Mouse (Mus musculus) embryonic facial prominence, embryonic 13.5 days (tissue): ENCODE results near the gene Camta1. TPM values are rescaled to one million over a fixed set of nuclear protein-coding genes. Genes with fewer than 3 reads are reported as not detected.

Experiments used
- ATAC-seq: fragments of 200-750 bp; cut with Nextera tagmentation; 2 replicates; pipeline ENCODE4 v1.8.0; 2017; ENCODE audit warnings: low read depth; ENCODE audit not compliant: insufficient number of reproducible peaks, insufficient read depth, low FRiP score, low TSS enrichment
- H3K27ac ChIP-seq: fragments of 300-500 bp; sonication (generic); 2 replicates; pipeline ENCODE4 v1.5.1; 2015; ENCODE audit warnings: moderate library complexity, mild to moderate bottlenecking, inconsistent platforms
- H3K27me3 ChIP-seq: fragments of 300-500 bp; sonication (generic); 2 replicates; pipeline ENCODE4 v1.6.1; 2015; ENCODE audit warnings: mild to moderate bottlenecking, inconsistent platforms
- H3K36me3 ChIP-seq: fragments of 300-500 bp; sonication (generic); 2 replicates; pipeline ENCODE4 v1.6.1; 2015; ENCODE audit warnings: mild to moderate bottlenecking, inconsistent platforms
- H3K4me1 ChIP-seq: fragments of 300-500 bp; sonication (generic); 2 replicates; pipeline ENCODE4 v1.6.1; 2015; ENCODE audit warnings: inconsistent platforms
- H3K4me2 ChIP-seq: fragments of 300-500 bp; sonication (generic); 2 replicates; pipeline ENCODE4 v1.6.1; 2015; ENCODE audit warnings: moderate library complexity, mild to moderate bottlenecking, inconsistent platforms
- H3K4me3 ChIP-seq: fragments of 300-500 bp; sonication (generic); 2 replicates; pipeline ENCODE4 v1.5.1; 2015; ENCODE audit warnings: mild to moderate bottlenecking, inconsistent platforms
- H3K9ac ChIP-seq: fragments of 300-500 bp; sonication (generic); 2 replicates; pipeline ENCODE4 v1.6.1; 2015; ENCODE audit warnings: mild to moderate bottlenecking, inconsistent platforms
- H3K9me3 ChIP-seq: fragments of 300-500 bp; sonication (generic); 2 replicates; pipeline ENCODE4 v1.6.1; 2016; ENCODE audit warnings: inconsistent platforms
- WGBS: fragments of 180-500 bp; shearing (Covaris S2); methylation state at CpG from one replicate; pipeline ENCODE4 v1.1.7; 2015; ENCODE audit warnings: mixed read lengths; 5-methylcytosine and 5-hydroxymethylcytosine counted together
- polyA plus RNA-seq: library from polyadenylated mRNA; unstranded; fragments of >200 nt; fragmentation: Nextera tagmentation; extraction: Ambion mirVana; gene quantifications from 2 replicates; pipeline ENCODE4 v1.2.1, GENCODE M21; 2015

Gene Camta1
- polyA plus RNA-seq, 1 experiment from 2014 or later: 106 TPM

- no peak overlapping the region for H3K4me2 ChIP-seq
- 85% methylated on average over 19 of the region's 19 CpGs for WGBS
- ATAC-seq: no peak
- H3K36me3 ChIP-seq: no peaks in the 10 kb centered on the region
- 0 out of 2 replicates have a peak, but pooled peaks cover 3% of the 10 kb centered on the region for H3K9me3 ChIP-seq
- H3K9ac ChIP-seq: no peak overlapping the region
- no peak overlapping the region for H3K4me3 ChIP-seq
- no peaks in the 10 kb centered on the region for H3K27me3 ChIP-seq
- no peak overlapping the region for H3K27ac ChIP-seq
- H3K4me1 ChIP-seq: 0 out of 2 replicates have a peak, but pooled peaks cover 3% of the 10 kb centered on the region
These were observed 529.4 kb downstream of the Camta1 start for GRCm38 (mm10) chr4:151332074-151332849.

GRCm38 (mm10) chr4:151330983-151331382 lies 530.7 kb downstream of the Camta1 start:
- H3K27me3 ChIP-seq: no peaks in the 10 kb centered on the region
- H3K4me3 ChIP-seq: no peak overlapping the region
- 68% methylated on average over 8 of the region's 8 CpGs for WGBS
- H3K9ac ChIP-seq: no peak overlapping the region
- no peaks in the 10 kb centered on the region for H3K36me3 ChIP-seq
- H3K9me3 ChIP-seq: 0 out of 2 replicates have a peak, but pooled peaks cover 3% of the 10 kb centered on the region
- H3K4me1 ChIP-seq: 0 out of 2 replicates have a peak, but pooled peaks cover 3% of the 10 kb centered on the region
- H3K27ac ChIP-seq: no peak overlapping the region
- no peak overlapping the region for H3K4me2 ChIP-seq
- ATAC-seq: no peak

GRCm38 (mm10) chr4:151328071-151328470 lies 533.6 kb downstream of the Camta1 start:
- no peak for ATAC-seq
- no peak overlapping the region for H3K4me2 ChIP-seq
- H3K27ac ChIP-seq: no peak overlapping the region
- H3K9me3 ChIP-seq: 0 out of 2 replicates have a peak, but pooled peaks cover 3% of the 10 kb centered on the region
- H3K4me1 ChIP-seq: 0 out of 2 replicates have a peak, but pooled peaks cover 3% of the 10 kb centered on the region
- H3K9ac ChIP-seq: no peak overlapping the region
- no peaks in the 10 kb centered on the region for H3K27me3 ChIP-seq
- no peaks in the 10 kb centered on the region for H3K36me3 ChIP-seq
- H3K4me3 ChIP-seq: no peak overlapping the region
- 81% methylated on average over 6 of the region's 6 CpGs for WGBS

- H3K27me3 ChIP-seq: no peaks in the 10 kb centered on the region
- H3K9me3 ChIP-seq: 0 out of 2 replicates have a peak, but pooled peaks cover 3% of the 10 kb centered on the region
- no peak for ATAC-seq
- 0 out of 2 replicates have a peak, but pooled peaks cover 3% of the 10 kb centered on the region for H3K4me1 ChIP-seq
- WGBS: 91% methylated on average over 8 of the region's 8 CpGs
- H3K9ac ChIP-seq: no peak overlapping the region
- no peaks in the 10 kb centered on the region for H3K36me3 ChIP-seq
- no peak overlapping the region for H3K4me3 ChIP-seq
- no peak overlapping the region for H3K27ac ChIP-seq
- H3K4me2 ChIP-seq: no peak overlapping the region
These were observed 534.5 kb downstream of the Camta1 start for GRCm38 (mm10) chr4:151326971-151327686.

- WGBS: 83% methylated on average over 10 of the region's 10 CpGs
- H3K4me2 ChIP-seq: no peak overlapping the region
- no peaks in the 10 kb centered on the region for H3K9me3 ChIP-seq
- H3K27me3 ChIP-seq: peaks cover 5% of the 10 kb centered on the region; the same call in 1 of the 2 replicates
- no peak overlapping the region for H3K27ac ChIP-seq
- H3K4me3 ChIP-seq: no peak overlapping the region
- no peak for ATAC-seq
- H3K9ac ChIP-seq: no peak overlapping the region
- H3K4me1 ChIP-seq: no peaks in the 10 kb centered on the region
- no peaks in the 10 kb centered on the region for H3K36me3 ChIP-seq
These were observed 545.2 kb downstream of the Camta1 start for GRCm38 (mm10) chr4:151316428-151316827.

- Histone ChIP-seq H3K9ac (no peak overlapping the region), H3K4me3 (no peak overlapping the region), H3K27ac (no peak overlapping the region), H3K4me2 (no peak overlapping the region), H3K27me3 (peaks cover 5% of the 10 kb centered on the region; the same call in 1 of the 2 replicates), H3K36me3 (no peaks in the 10 kb centered on the region), H3K4me1 (0 out of 2 replicates have a peak, but pooled peaks cover 1% of the 10 kb centered on the region), H3K9me3 (no peaks in the 10 kb centered on the region)
- ATAC-seq: no peak
- whole genome bisulfite sequencing: 69% methylated on average over 10 of the region's 10 CpGs
These were observed 546.0 kb downstream of the Camta1 start for GRCm38 (mm10) chr4:151315726-151316125.

GRCm38 (mm10) chr4:151310773-151311172 lies 550.9 kb downstream of the Camta1 start:
- ATAC-seq: no peak
- H3K4me2 ChIP-seq: no peak overlapping the region
- no peak overlapping the region for H3K27ac ChIP-seq
- no peaks in the 10 kb centered on the region for H3K9me3 ChIP-seq
- H3K27me3 ChIP-seq: peaks cover 5% of the 10 kb centered on the region; the same call in 1 of the 2 replicates
- 0 out of 2 replicates have a peak, but pooled peaks cover 9% of the 10 kb centered on the region for H3K4me1 ChIP-seq
- H3K4me3 ChIP-seq: no peak overlapping the region
- H3K36me3 ChIP-seq: no peaks in the 10 kb centered on the region
- no peak overlapping the region for H3K9ac ChIP-seq
- 84% methylated on average over 8 of the region's 8 CpGs for WGBS

GRCm38 (mm10) chr4:151310056-151310685 lies 551.5 kb downstream of the Camta1 start:
- no peak overlapping the region for H3K4me2 ChIP-seq
- H3K27ac ChIP-seq: no peak overlapping the region
- no peaks in the 10 kb centered on the region for H3K9me3 ChIP-seq
- WGBS: 57% methylated on average over 12 of the region's 12 CpGs
- no peak for ATAC-seq
- H3K36me3 ChIP-seq: no peaks in the 10 kb centered on the region
- H3K9ac ChIP-seq: no peak overlapping the region
- H3K4me1 ChIP-seq: 0 out of 2 replicates have a peak, but pooled peaks cover 9% of the 10 kb centered on the region
- no peak overlapping the region for H3K4me3 ChIP-seq
- peaks cover 5% of the 10 kb centered on the region; the same call in 1 of the 2 replicates for H3K27me3 ChIP-seq

- H3K9ac ChIP-seq: no peak overlapping the region
- WGBS: 81% methylated on average over 11 of the region's 11 CpGs
- H3K27ac ChIP-seq: no peak overlapping the region
- H3K27me3 ChIP-seq: no peaks in the 10 kb centered on the region
- H3K4me3 ChIP-seq: no peak overlapping the region
- H3K9me3 ChIP-seq: no peaks in the 10 kb centered on the region
- peaks cover 24% of the 10 kb centered on the region for H3K4me1 ChIP-seq
- H3K4me2 ChIP-seq: no peak overlapping the region
- no peaks in the 10 kb centered on the region for H3K36me3 ChIP-seq
- no peak for ATAC-seq
These were observed 554.8 kb downstream of the Camta1 start for GRCm38 (mm10) chr4:151306890-151307289.

GRCm38 (mm10) chr4:151306311-151306765 lies 555.3 kb downstream of the Camta1 start:
- 76% methylated on average over 11 of the region's 11 CpGs for WGBS
- no peak overlapping the region for H3K9ac ChIP-seq
- peaks cover 29% of the 10 kb centered on the region for H3K4me1 ChIP-seq
- H3K4me3 ChIP-seq: no peak overlapping the region
- no peak overlapping the region for H3K27ac ChIP-seq
- H3K36me3 ChIP-seq: no peaks in the 10 kb centered on the region
- H3K27me3 ChIP-seq: no peaks in the 10 kb centered on the region
- H3K9me3 ChIP-seq: no peaks in the 10 kb centered on the region
- ATAC-seq: no peak
- no peak overlapping the region for H3K4me2 ChIP-seq

- Histone ChIP-seq H3K4me3 (no peak overlapping the region), H3K4me2 (no peak overlapping the region), H3K27ac (no peak overlapping the region), H3K4me1 (peaks cover 34% of the 10 kb centered on the region), H3K9ac (no peak overlapping the region), H3K36me3 (no peaks in the 10 kb centered on the region), H3K27me3 (peaks cover under 1% of the 10 kb centered on the region; the same call in 1 of the 2 replicates), H3K9me3 (no peaks in the 10 kb centered on the region)
- ATAC-seq: no peak
- 86% methylated on average over 6 of the region's 6 CpGs for WGBS
These were observed 555.9 kb downstream of the Camta1 start for GRCm38 (mm10) chr4:151305761-151306160.
